Mouse (Mus musculus) forebrain, embryonic 14.5 days (tissue): ENCODE data around the gene Rab30. TPM values are rescaled to one million over a fixed set of nuclear protein-coding genes. Genes with fewer than 3 reads are reported as not detected.

Source experiments
- ATAC-seq: fragments of 200-750 bp; cut with Nextera tagmentation; 2 replicates; pipeline ENCODE4 v1.8.0; 2017; ENCODE audit warnings: mild to moderate bottlenecking, moderate library complexity
- DNase-seq: peaks from one replicate; pipeline ENCODE4 v3.0.0-alpha.2; 2015; ENCODE audit warnings: low spot score
- H3K27ac ChIP-seq: fragments of 300-500 bp; sonication (generic); 2 replicates; pipeline ENCODE4 v1.5.1; 2014; ENCODE audit warnings: low read depth, mild to moderate bottlenecking, control low read depth, low read length, moderate library complexity
- H3K27me3 ChIP-seq: fragments of 300-500 bp; sonication (generic); replicated peaks from 2 replicates; pipeline ENCODE4 v1.6.1; 2014; ENCODE audit warnings: low read length, control low read depth, mixed read lengths; ENCODE audit not compliant: control insufficient read depth, insufficient read depth
- H3K36me3 ChIP-seq: fragments of 300-500 bp; sonication (generic); 2 replicates; pipeline ENCODE4 v1.6.1; 2014; ENCODE audit warnings: low read length, control low read depth; ENCODE audit not compliant: control insufficient read depth, insufficient read depth
- H3K4me1 ChIP-seq: fragments of 300-500 bp; sonication (generic); 2 replicates; pipeline ENCODE4 v1.6.1; 2014; ENCODE audit warnings: antibody characterized with exemption, low read length, control low read depth; ENCODE audit not compliant: control insufficient read depth, insufficient read depth
- H3K4me2 ChIP-seq: fragments of 300-500 bp; sonication (generic); 2 replicates; pipeline ENCODE4 v1.6.1; 2014; ENCODE audit warnings: mild to moderate bottlenecking, control low read depth, low read length
- H3K4me3 ChIP-seq: fragments of 300-500 bp; sonication (generic); 2 replicates; pipeline ENCODE4 v1.5.1; 2014; ENCODE audit warnings: low read depth, low read length, control low read depth
- H3K9ac ChIP-seq: fragments of 300-500 bp; sonication (generic); 2 replicates; pipeline ENCODE4 v1.6.1; 2014; ENCODE audit warnings: mild to moderate bottlenecking, low read length, control low read depth, moderate library complexity
- H3K9me3 ChIP-seq: fragments of 300-500 bp; sonication (generic); replicated peaks from 2 replicates; pipeline ENCODE4 v1.6.1; 2016; ENCODE audit warnings: low read length, control low read depth, mixed read lengths; ENCODE audit not compliant: control insufficient read depth
- WGBS: fragments of 180-500 bp; shearing (Covaris S2); extraction: QIAGEN DNeasy Blood & Tissue Kit; methylation state at CpG from one replicate; pipeline ENCODE4 v1.1.7; 2014; 5-methylcytosine and 5-hydroxymethylcytosine counted together
- polyA plus RNA-seq: library from polyadenylated mRNA; unstranded; fragments of >200 nt; fragmentation: Nextera tagmentation; extraction: Ambion mirVana; gene quantifications from 2 replicates; pipeline ENCODE4 v1.2.1, GENCODE M21; 2014

Rab30 gene
- polyA plus RNA-seq, 1 experiment from 2014 or later = 25.9 TPM

- Histone ChIP-seq H3K9ac (no peak overlapping the region), H3K27ac (no peak overlapping the region), H3K4me2 (no peak overlapping the region), H3K4me1 (no peaks in the 10 kb centered on the region), H3K4me3 (no peak overlapping the region), H3K9me3 (no peaks in the 10 kb centered on the region), H3K36me3 (0 out of 2 replicates have a peak, but pooled peaks cover 2% of the 10 kb centered on the region), H3K27me3 (no peaks in the 10 kb centered on the region)
- DNase-seq (no peak), ATAC-seq (peak; percentile 67)
- 49% methylated on average over 10 of the region's 10 CpGs for WGBS
These were observed 58.5 kb downstream of the Rab30 start for GRCm38 (mm10) chr7:92799665-92800595.

- Histone ChIP-seq H3K4me1 (no peaks in the 10 kb centered on the region), H3K4me2 (no peak overlapping the region), H3K4me3 (no peak overlapping the region), H3K36me3 (0 out of 2 replicates have a peak, but pooled peaks cover 2% of the 10 kb centered on the region), H3K27ac (no peak overlapping the region), H3K9me3 (no peaks in the 10 kb centered on the region), H3K9ac (no peak overlapping the region), H3K27me3 (no peaks in the 10 kb centered on the region)
- ATAC-seq = no peak
- DNase-seq = no peak
- 85% methylated on average over 4 of the region's 4 CpGs for WGBS
These were observed 60.8 kb downstream of the Rab30 start for GRCm38 (mm10) chr7:92802158-92802557.

GRCm38 (mm10) chr7:92803191-92803590 lies 61.8 kb downstream of the Rab30 start:
- no peak for ATAC-seq
- Histone ChIP-seq H3K9me3 (no peaks in the 10 kb centered on the region), H3K36me3 (0 out of 2 replicates have a peak, but pooled peaks cover 2% of the 10 kb centered on the region), H3K9ac (no peak overlapping the region), H3K27me3 (no peaks in the 10 kb centered on the region), H3K4me2 (no peak overlapping the region), H3K4me3 (no peak overlapping the region), H3K27ac (no peak overlapping the region), H3K4me1 (no peaks in the 10 kb centered on the region)
- 10% methylated on average over 1 of the region's 1 CpGs for whole genome bisulfite sequencing
- no peak for DNase-seq

- Histone ChIP-seq H3K4me1 (no peaks in the 10 kb centered on the region), H3K4me2 (no peak overlapping the region), H3K9ac (no peak overlapping the region), H3K36me3 (0 out of 2 replicates have a peak, but pooled peaks cover 2% of the 10 kb centered on the region), H3K27ac (no peak overlapping the region), H3K27me3 (no peaks in the 10 kb centered on the region), H3K9me3 (no peaks in the 10 kb centered on the region), H3K4me3 (no peak overlapping the region)
- DNase-seq (no peak), ATAC-seq (no peak)
- 92% methylated on average over 9 of the region's 9 CpGs for WGBS
These were observed 63.7 kb downstream of the Rab30 start for GRCm38 (mm10) chr7:92804919-92805668.

GRCm38 (mm10) chr7:92806512-92807188 lies 65.2 kb downstream of the Rab30 start:
- peak; percentile 37 for DNase-seq
- Histone ChIP-seq H3K4me3 (no peak overlapping the region), H3K9me3 (no peaks in the 10 kb centered on the region), H3K9ac (no peak overlapping the region), H3K36me3 (0 out of 2 replicates have a peak, but pooled peaks cover 2% of the 10 kb centered on the region), H3K27ac (no peak overlapping the region), H3K27me3 (no peaks in the 10 kb centered on the region), H3K4me2 (no peak overlapping the region), H3K4me1 (no peaks in the 10 kb centered on the region)
- 36% methylated on average over 15 of the region's 15 CpGs for WGBS
- ATAC-seq = 0 out of 2 replicates have a peak, but pooled peaks have one; percentile 15

- no peaks in the 10 kb centered on the region for H3K9me3 ChIP-seq
- no peak overlapping the region for H3K27ac ChIP-seq
- H3K4me3 ChIP-seq = no peak overlapping the region
- 85% methylated on average over 4 of the region's 4 CpGs for WGBS
- no peak for DNase-seq
- ATAC-seq = no peak
- 0 out of 2 replicates have a peak, but pooled peaks cover 2% of the 10 kb centered on the region for H3K36me3 ChIP-seq
- H3K4me2 ChIP-seq = no peak overlapping the region
- no peaks in the 10 kb centered on the region for H3K4me1 ChIP-seq
- H3K9ac ChIP-seq = no peak overlapping the region
- H3K27me3 ChIP-seq = no peaks in the 10 kb centered on the region
These were observed 66.1 kb downstream of the Rab30 start for GRCm38 (mm10) chr7:92807482-92807881.

GRCm38 (mm10) chr7:92811667-92812279 lies 70.4 kb downstream of the Rab30 start:
- 70% methylated on average over 7 of the region's 7 CpGs for WGBS
- no peak for DNase-seq
- no peak overlapping the region for H3K9ac ChIP-seq

DNA sequence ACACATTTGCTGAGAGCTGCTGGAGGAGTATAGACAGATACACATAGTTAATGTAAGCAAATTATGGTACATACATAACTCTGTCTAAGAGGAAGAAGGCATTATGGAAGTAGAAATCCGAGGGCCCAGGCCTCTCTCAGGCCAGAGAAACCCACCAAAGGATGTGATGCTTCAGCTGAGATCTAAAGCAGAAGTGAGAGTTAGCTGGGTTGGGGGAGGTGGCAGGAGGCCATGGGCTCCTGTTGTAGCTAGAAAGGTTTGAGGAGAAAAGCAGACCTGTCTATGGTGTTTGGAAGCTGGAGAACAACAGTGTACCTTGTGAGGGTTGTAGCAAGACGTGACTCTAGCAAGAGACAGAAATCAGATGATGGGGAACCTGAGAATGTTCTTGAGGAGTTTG lies 75.8 kb downstream of the Rab30 start:
- no peak overlapping the region for H3K4me3 ChIP-seq
- no peak overlapping the region for H3K9ac ChIP-seq
- H3K9me3 ChIP-seq = no peaks in the 10 kb centered on the region
- H3K4me2 ChIP-seq = no peak overlapping the region
- H3K27me3 ChIP-seq = no peaks in the 10 kb centered on the region
- H3K4me1 ChIP-seq = no peaks in the 10 kb centered on the region
- DNase-seq = no peak
- no peak overlapping the region for H3K27ac ChIP-seq
- no peak for ATAC-seq
- no peaks in the 10 kb centered on the region for H3K36me3 ChIP-seq
- WGBS = 82% methylated on average over 2 of the region's 2 CpGs

More at GRCm38 (mm10) chr7:92811667-92812279, 70.4 kb downstream of the Rab30 start:
- Histone ChIP-seq H3K9me3 (no peaks in the 10 kb centered on the region), H3K4me2 (no peak overlapping the region), H3K27ac (no peak overlapping the region), H3K4me1 (no peaks in the 10 kb centered on the region), H3K27me3 (no peaks in the 10 kb centered on the region), H3K36me3 (no peaks in the 10 kb centered on the region), H3K4me3 (no peak overlapping the region)
- 0 out of 2 replicates have a peak, but pooled peaks have one; percentile 40 for ATAC-seq
